Mouse (Mus musculus) testis, postnatal 14 days (tissue): ENCODE data around the gene Mcpt4.
"Not testable (repeated sequence)": the region's sequence is repeated elsewhere in the genome, so short reads cannot be mapped to it uniquely, and the experiment has no call there.

Experiments
- DNase-seq: peaks from one replicate; pipeline ENCODE4 v3.0.0; 2021; ENCODE audit warnings: low spot score

The Mcpt4 gene

DNA sequence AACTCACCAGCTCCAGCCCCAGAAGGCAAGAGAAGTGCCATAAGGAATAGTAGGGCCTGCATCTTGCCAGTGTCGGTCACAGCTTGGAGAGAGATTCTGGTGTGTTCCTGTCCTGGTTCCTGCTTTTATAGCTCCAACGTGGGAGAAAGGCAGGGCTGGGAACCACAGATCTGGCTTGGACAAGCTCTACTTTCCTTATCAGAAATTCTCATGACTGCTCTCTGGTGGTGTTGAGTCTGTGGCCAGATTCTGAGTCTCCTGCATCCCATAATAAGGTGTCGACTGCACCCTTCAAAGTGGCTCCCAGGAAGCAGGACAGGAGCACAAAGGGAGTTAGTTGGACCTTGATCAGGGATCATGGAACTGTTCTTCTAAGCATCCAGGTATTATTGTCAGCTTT lies at the start of gene Mcpt4:
Gene Mcpt4, minus strand, starts transcription at position 101 of the 400 bp plus-strand sequence.
- DNase-seq: not testable (repeated sequence)

GRCm38 (mm10) chr14:56105447-56106180 lies 43.5 kb upstream of the Mcpt4 start:
- DNase-seq: no peak

- DNase-seq: no peak
These were observed 42.9 kb upstream of the Mcpt4 start for GRCm38 (mm10) chr14:56105016-56105415.

DNA sequence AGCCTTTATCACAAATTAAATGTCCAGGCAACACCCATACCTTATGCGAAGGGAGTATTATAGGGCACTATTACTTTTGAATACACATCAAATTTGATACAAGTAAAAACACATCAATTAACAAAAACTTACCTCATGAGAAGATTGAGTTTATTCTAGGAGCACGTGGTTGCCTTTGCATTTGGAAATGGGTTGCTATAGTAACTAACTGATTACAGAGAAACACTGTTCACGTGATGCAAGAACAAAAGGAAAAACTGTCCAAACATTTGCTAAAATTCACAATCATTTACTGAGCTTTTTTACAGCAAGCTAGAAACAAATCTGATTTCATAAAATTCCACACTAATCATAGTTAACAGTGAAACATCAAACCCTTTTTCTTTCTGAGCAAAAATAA lies 41.3 kb upstream of the Mcpt4 start:
- no peak for DNase-seq

GRCm38 (mm10) chr14:56102386-56102785 lies 40.3 kb upstream of the Mcpt4 start, which contains the start of gene Ctsg:
Gene Ctsg (minus strand): TSS chr14:56102574.
- DNase-seq: no peak

GRCm38 (mm10) chr14:56098940-56099339 lies 36.8 kb upstream of the Mcpt4 start:
- no peak for DNase-seq

DNA sequence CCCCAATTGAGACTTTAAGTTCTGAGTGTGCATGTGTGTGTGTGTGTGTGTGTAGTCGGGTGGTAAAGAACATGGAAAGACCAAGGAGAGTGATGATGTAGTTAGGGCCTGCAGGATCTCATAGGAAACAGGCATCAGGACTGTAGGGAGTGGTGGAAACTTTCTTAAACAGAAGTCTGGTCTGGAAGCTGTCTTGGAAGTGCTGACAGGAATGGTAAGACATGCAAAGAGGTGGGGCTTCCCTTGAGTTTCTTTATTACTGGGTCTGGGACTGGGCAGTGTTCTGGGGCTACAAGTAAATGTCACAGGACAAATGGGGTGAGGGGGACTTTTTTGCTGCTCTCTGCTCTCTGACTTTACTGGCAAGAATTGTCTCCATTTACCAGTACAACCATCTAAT lies 35.5 kb upstream of the Mcpt4 start:
- no peak for DNase-seq

DNA sequence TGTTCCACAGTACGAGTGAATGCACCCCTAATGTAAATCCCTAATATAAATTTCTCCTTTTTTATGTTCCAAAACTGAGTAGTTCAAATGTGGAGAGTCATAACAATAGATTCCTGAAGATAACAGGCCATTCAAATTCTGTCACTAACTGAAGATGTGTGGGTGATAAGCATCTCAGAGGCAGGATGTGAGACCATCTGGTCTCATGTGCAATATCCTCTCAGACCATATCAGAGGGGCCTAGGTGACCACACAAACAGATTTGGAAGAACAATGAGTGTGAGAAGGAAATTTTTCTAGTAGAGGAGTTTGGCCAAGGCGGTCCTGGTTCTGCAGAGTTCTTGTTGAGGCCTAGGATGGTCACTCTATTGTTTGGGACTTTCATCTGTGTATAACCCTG lies 31.2 kb upstream of the Mcpt4 start:
- no peak for DNase-seq

DNA sequence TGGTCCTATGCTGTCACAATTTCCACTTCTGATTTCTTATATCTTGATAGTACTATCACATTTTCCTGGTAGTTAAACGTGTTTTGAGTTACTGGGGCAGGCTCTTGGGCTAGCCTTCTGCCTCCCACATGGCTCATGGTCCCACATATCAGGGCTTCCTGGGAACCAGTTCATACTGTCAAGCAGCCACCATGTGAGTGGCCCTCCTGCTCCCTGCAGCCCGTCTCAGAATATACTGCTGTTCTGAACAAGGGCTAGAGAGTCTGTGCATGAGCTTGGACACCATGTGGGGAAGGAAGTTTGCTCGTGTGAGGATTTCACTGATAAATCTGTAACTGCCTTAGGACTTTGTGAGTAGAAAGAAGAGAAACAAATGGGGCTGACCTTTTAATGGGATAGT lies 24.6 kb upstream of the Mcpt4 start:
- DNase-seq: no peak

- DNase-seq: no peak
These were observed 23.1 kb upstream of the Mcpt4 start, which contains the start of gene Mcpt8 for GRCm38 (mm10) chr14:56085167-56085566. Gene Mcpt8 (minus strand): TSS chr14:56085273.

DNA sequence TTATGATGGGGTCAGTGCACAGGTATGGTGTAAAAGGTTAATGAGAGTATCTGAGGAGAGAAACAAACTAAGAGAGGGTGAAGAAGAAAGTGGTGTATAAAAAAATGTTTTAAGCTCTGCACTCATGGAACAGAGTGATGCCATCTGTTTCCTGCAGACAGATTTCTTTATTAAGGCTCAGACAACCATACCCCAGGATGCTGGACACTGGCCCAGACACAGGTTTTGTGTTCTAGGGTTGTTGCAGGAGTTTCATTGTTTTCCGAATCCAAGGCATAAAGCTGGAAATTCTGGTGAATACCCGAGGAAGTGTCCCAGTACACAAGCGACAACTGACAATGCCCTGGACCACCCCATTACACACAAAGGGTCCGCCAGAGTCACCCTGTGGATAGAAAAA lies 19.9 kb upstream of the Mcpt4 start:
- DNase-seq: no peak

GRCm38 (mm10) chr14:56057722-56058121 lies 4.4 kb downstream of the Mcpt4 start:
- DNase-seq: no peak

DNA sequence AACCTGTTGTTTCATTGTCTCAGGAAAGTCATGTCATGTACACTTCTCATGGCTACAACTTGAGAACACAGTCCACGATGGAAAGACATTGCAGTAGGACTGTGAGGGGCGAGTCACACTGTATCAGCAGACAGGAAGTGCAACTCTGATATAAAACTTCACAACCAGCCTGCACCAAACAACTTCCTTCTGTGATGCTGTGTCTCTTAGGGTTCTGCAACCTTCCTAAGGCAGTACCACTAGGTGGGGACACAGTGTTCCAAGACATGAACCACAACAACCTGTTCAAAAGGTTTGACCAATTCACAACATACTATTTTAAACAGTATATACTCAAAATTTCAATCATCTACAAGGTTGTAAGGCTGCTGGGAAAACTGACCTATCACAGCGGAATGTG lies 6.7 kb downstream of the Mcpt4 start:
- no peak for DNase-seq

GRCm38 (mm10) chr14:56041792-56042191 lies 20.3 kb downstream of the Mcpt4 start, which contains the start of gene Mcpt2:
Gene Mcpt2 (plus strand): TSS chr14:56042041.
- not testable (repeated sequence) for DNase-seq

DNA sequence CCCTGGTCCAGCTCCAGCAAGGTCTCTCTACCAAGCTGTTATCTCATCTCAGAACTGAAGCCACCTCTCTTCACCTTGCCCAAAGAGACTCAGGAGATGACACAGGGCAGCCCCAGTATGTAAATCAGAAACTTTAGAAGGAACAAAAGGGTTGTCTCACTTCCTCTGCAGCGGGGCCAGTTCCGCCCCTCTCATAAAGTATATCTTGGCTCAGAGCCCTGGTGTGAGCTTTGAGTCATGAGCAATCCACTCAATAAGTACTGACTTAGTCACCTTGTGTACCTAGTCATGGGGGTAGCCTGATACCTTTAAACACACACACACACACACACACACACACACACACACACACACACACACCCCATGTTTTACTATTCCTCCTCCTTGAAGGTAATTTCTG lies 27.7 kb downstream of the Mcpt4 start:
- no peak for DNase-seq

GRCm38 (mm10) chr14:56030395-56030794 lies 31.7 kb downstream of the Mcpt4 start, which contains the start of gene Mcpt9:
Gene Mcpt9 (minus strand): TSS chr14:56030495.
- DNase-seq: not testable (repeated sequence)

GRCm38 (mm10) chr14:56021305-56021704 lies 40.8 kb downstream of the Mcpt4 start:
- not testable (repeated sequence) for DNase-seq

GRCm38 (mm10) chr14:56019446-56019845 lies 42.7 kb downstream of the Mcpt4 start:
- DNase-seq: no peak

- DNase-seq: not testable (repeated sequence)
These were observed 44.4 kb downstream of the Mcpt4 start, which contains the start of gene Mcpt1 for GRCm38 (mm10) chr14:56017671-56018070. Gene Mcpt1 (plus strand): TSS chr14:56017971.

GRCm38 (mm10) chr14:56013924-56014323 lies 48.2 kb downstream of the Mcpt4 start:
- no peak for DNase-seq

DNA sequence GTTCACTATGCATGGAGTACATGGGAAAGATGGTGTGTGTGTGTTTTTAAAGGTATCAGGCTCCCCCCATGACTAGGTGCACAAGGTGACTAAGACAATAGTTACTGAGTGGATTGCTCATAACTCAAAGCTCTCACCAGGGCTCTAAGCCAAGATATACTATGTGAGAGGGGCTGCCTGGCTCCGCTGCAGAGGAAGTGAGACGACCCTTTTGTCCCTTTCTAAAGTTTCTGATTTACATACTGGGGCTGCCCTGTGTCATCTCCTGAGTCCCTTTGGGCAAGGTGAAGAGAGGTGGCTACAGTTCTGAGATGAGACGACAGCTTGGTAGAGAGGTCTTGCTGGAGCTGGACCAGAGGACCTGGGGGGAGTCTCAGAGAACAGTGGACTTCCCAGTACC lies 49.0 kb downstream of the Mcpt4 start:
- DNase-seq: no peak
